Mouse (Mus musculus) small intestine, adult 2 months (tissue): ENCODE measurements around the gene Umad1. TPM values are rescaled to one million over a fixed set of nuclear protein-coding genes. Genes with fewer than 3 reads are reported as not detected.
A peak's percentile ranks its signal among the peaks of the same experiment; 100 is the strongest.
"Not testable (repeated sequence)": the region's sequence is repeated elsewhere in the genome, so short reads cannot be mapped to it uniquely, and the experiment has no call there.

Experiments
- H3K27ac ChIP-seq: fragments of 200-500 bp; 2 replicates; pipeline ENCODE4 v1.5.1; 2012; ENCODE audit warnings: low read depth, low read length, control low read depth, inconsistent platforms; ENCODE audit not compliant: insufficient read depth
- H3K27me3 ChIP-seq: fragments of 200-500 bp; 2 replicates; pipeline ENCODE4 v1.6.1; 2012; ENCODE audit warnings: mild to moderate bottlenecking, moderate library complexity, low read length, inconsistent platforms; ENCODE audit not compliant: control insufficient read depth, insufficient read depth
- H3K36me3 ChIP-seq: fragments of 200-500 bp; 2 replicates; pipeline ENCODE4 v1.6.1; 2012; ENCODE audit warnings: mild to moderate bottlenecking, low read length, control low read depth, inconsistent platforms; ENCODE audit not compliant: control insufficient read depth, insufficient read depth
- H3K4me1 ChIP-seq: fragments of 200-500 bp; 2 replicates; pipeline ENCODE4 v1.6.1; 2012; ENCODE audit warnings: low read length, inconsistent platforms, mixed read lengths; ENCODE audit not compliant: control insufficient read depth, insufficient read depth, insufficient read length
- H3K4me3 ChIP-seq: fragments of 200-500 bp; 2 replicates; pipeline ENCODE4 v1.5.1; 2012; ENCODE audit warnings: low read depth, mild to moderate bottlenecking, control low read depth, inconsistent platforms, low read length, moderate library complexity
- CTCF ChIP-seq: fragments of 200-500 bp; IDR thresholded peaks from 2 replicates; pipeline ENCODE4 v1.5.1; 2012; ENCODE audit warnings: low read depth, mild to moderate bottlenecking, control low read depth, inconsistent platforms, low read length, moderate library complexity, mixed read lengths; ENCODE audit not compliant: insufficient replicate concordance, insufficient read length; ENCODE audit errors: extremely low read depth
- POLR2A ChIP-seq: fragments of 200-500 bp; IDR thresholded peaks from 2 replicates; pipeline ENCODE4 v1.6.1; 2012; ENCODE audit warnings: low read depth, mild to moderate bottlenecking, control low read depth, inconsistent platforms, low read length, moderate library complexity
- WGBS: fragments of 180-500 bp; shearing (Covaris S2); methylation state at CpG from one replicate; pipeline ENCODE4 v1.1.7; 2018; 5-methylcytosine and 5-hydroxymethylcytosine counted together
- polyA plus RNA-seq: library from polyadenylated mRNA; depleted of rRNA; stranded (reverse); fragments of >200 nt; gene quantifications from 2 replicates; pipeline ENCODE4 v1.2.3, GENCODE M21; 2012

Umad1 gene
- polyA plus RNA-seq, 1 experiment, result 9.0 TPM

DNA sequence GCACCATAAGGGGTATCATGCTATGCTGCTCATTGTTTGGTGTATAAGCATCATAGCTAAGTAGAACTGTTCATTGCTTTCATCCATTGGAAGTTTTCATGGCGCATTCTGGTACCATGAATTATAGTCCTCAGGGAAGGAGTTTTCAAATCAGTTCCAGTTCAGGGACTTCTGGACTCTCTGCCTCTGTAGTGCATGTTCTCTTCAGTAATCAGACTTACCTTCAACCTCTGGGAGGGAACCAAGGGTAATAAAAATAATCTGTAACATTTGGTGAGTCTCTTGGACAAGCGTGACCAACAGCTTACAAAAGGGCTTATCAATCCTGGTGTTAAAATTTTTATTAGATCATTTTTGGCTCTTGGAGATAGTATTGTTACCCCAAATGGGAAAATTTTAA is 60.5 kb downstream of the Umad1 start:
- TF ChIP-seq POLR2A (no peak), CTCF (no peak)
- WGBS, result 52% methylated on average over 2 of the region's 2 CpGs
- H3K27me3 ChIP-seq, result no peaks in the 10 kb centered on the region

GRCm38 (mm10) chr6:8331496-8331895 is 72.4 kb downstream of the Umad1 start:
- not testable (repeated sequence) for H3K27me3 ChIP-seq, H3K36me3 ChIP-seq
- 88% methylated on average over 3 of the region's 3 CpGs for WGBS

More for the DNA sequence above, 60.5 kb downstream of the Umad1 start:
- Histone ChIP-seq H3K36me3 (no peaks in the 10 kb centered on the region), H3K4me3 (no peak overlapping the region), H3K27ac (no peak overlapping the region), H3K4me1 (peaks cover 2% of the 10 kb centered on the region; the same call in 1 of the 2 replicates)

GRCm38 (mm10) chr6:8333380-8333779 is 74.3 kb downstream of the Umad1 start:
- Histone ChIP-seq H3K4me3 (no peak overlapping the region), H3K27me3 (no peaks in the 10 kb centered on the region), H3K4me1 (peaks cover 5% of the 10 kb centered on the region; the same call in 1 of the 2 replicates), H3K27ac (no peak overlapping the region), H3K36me3 (no peaks in the 10 kb centered on the region)
- WGBS, result 92% methylated on average over 1 of the region's 1 CpGs
- no peak for TF ChIP-seq CTCF
- no peak for TF ChIP-seq POLR2A

More at GRCm38 (mm10) chr6:8331496-8331895, 72.4 kb downstream of the Umad1 start:
- H3K4me1 ChIP-seq, H3K4me3 ChIP-seq, H3K27ac ChIP-seq: not testable (repeated sequence)

DNA sequence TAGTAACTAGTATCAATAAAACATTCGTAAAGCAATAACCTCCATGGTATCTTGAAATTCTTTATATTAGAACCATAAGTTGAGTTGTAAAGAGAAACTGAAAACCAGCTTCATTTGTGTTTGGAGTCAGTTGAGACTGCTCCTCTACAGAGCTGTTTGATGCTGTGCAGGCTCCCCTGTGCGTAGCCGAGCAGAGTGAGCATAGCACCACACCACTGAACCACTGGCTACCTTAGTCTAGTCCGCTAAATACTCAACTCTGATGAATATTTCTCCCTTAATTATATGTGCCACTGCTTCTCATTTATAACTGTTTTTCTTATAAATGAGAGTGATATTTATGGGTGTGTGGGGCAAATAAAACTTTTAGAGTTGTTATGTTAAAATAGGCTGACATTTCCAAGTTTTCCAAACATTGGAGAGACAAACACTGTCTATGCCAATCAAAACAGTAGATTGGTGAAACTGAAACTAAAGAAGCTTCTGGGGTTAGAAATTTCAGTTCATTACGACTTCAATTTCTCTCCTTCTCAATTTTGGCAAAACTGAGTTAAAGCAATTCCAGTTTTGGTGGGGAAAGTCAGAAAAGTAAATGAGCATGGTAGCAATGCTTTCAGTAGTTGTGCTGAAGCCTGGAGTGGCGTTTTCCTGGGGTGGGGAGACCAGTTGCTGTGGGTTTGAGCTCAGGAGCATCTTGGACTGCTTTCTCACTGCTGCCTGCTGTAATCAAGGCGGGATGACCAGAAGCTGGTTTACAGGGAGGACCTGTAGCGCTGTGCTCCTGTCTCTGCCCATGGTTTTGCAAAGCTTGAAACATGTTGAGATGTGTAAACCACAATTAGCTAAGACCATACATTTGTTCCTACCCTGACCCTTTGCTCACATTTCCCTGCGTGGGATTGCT is 77.7 kb downstream of the Umad1 start:
- H3K27ac ChIP-seq, result no peak overlapping the region; the same call in 1 of the 2 replicates
- TF ChIP-seq POLR2A (no peak), CTCF (no peak)
- peak overlapping the region; percentile 32 for H3K4me3 ChIP-seq
- no peaks in the 10 kb centered on the region for H3K27me3 ChIP-seq
- WGBS, result 50% methylated on average over 9 of the region's 9 CpGs
- no peaks in the 10 kb centered on the region for H3K36me3 ChIP-seq
- H3K4me1 ChIP-seq, result peaks cover 5% of the 10 kb centered on the region; the same call in 1 of the 2 replicates

- no peak for TF ChIP-seq POLR2A
- no peak for TF ChIP-seq CTCF
- no peak overlapping the region for H3K4me3 ChIP-seq
- no peaks in the 10 kb centered on the region for H3K27me3 ChIP-seq
- H3K36me3 ChIP-seq, result no peaks in the 10 kb centered on the region
- peaks cover 10% of the 10 kb centered on the region; the same call in 1 of the 2 replicates for H3K4me1 ChIP-seq
- WGBS, result 84% methylated on average over 6 of the region's 6 CpGs
- H3K27ac ChIP-seq, result no peak overlapping the region
Measured at GRCm38 (mm10) chr6:8339453-8339852, 80.4 kb downstream of the Umad1 start.

DNA sequence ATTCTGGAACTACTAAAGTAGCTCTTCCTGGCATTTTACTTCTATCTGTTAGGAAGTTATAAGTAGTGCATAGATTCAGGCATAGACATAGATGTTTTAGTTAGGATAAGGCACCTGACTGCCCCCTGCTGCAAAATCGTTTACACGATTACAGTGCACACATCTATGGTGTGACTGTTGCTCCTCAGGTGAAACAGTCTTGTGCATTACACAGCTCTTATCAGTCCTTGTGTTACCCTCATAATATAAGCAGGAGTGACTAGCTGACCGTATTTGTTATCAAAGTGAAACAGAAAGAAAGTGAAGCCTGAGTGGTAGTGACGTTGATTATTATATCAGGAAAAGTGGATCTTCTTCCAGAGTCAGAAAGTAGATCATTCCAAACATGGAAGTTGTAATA is 84.2 kb downstream of the Umad1 start:
- Histone ChIP-seq H3K4me1 (peaks cover 5% of the 10 kb centered on the region; the same call in 1 of the 2 replicates), H3K27me3 (no peaks in the 10 kb centered on the region), H3K27ac (no peak overlapping the region), H3K4me3 (no peak overlapping the region), H3K36me3 (no peaks in the 10 kb centered on the region)
- TF ChIP-seq POLR2A (no peak), CTCF (no peak)
- 22% methylated on average over 4 of the region's 4 CpGs for WGBS

DNA sequence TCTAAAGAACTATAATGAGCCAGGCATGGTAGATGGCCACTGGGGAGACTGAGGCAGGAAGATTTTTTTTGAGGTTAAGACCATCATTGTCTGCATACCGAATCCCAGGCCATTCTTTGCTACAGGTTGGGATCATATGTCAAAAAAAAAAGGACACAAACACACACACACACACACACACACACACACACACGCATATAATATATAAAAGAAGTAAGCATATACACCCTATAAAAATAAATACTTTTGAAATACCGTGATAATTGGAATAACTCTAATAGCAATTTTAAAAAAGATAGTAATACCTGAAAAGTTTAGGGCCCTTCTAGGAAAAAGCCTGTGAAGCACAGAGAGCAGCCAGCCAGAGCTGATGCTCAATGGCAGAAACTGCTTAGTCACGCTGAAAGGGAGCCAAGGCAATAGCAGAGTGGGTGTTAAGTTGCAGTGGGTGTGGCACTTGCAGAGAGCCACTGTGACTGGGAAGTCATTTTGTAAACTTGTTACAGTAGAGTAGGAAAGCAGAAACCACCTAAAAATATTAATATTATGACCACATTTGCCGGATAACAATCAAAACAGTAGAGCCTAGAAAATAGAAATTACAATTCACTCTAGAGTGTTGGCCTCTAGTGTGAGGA is 86.2 kb downstream of the Umad1 start:
- Histone ChIP-seq H3K4me1 (peaks cover 5% of the 10 kb centered on the region; the same call in 1 of the 2 replicates), H3K36me3 (no peaks in the 10 kb centered on the region), H3K27me3 (no peaks in the 10 kb centered on the region), H3K27ac (no peak overlapping the region), H3K4me3 (no peak overlapping the region)
- 68% methylated on average over 5 of the region's 5 CpGs for WGBS
- TF ChIP-seq POLR2A (no peak), CTCF (no peak)

- no peak overlapping the region for H3K4me3 ChIP-seq
- TF ChIP-seq POLR2A (no peak), CTCF (no peak)
- no peaks in the 10 kb centered on the region for H3K27me3 ChIP-seq
- H3K27ac ChIP-seq, result no peak overlapping the region
- H3K36me3 ChIP-seq, result no peaks in the 10 kb centered on the region
- WGBS, result 89% methylated on average over 2 of the region's 2 CpGs
- peaks cover 5% of the 10 kb centered on the region; the same call in 1 of the 2 replicates for H3K4me1 ChIP-seq
Measured at GRCm38 (mm10) chr6:8347154-8347553, 88.1 kb downstream of the Umad1 start.
